Mouse (Mus musculus) kidney, postnatal 14 days (tissue): ENCODE data around the gene Olfr692.
"Not testable (repeated sequence)": the region's sequence is repeated elsewhere in the genome, so short reads cannot be mapped to it uniquely, and the experiment has no call there.

Experiments used
- DNase-seq: peaks from one replicate; pipeline ENCODE4 v3.0.0; 2022; ENCODE audit warnings: mixed read lengths

The Olfr692 gene

GRCm38 (mm10) chr7:105367930-105368329, at the start of gene Olfr692:
Gene Olfr692 (plus strand): TSS chr7:105368230.
- DNase-seq: no peak

- no peak for DNase-seq
These were observed 42.7 kb upstream of the Olfr692 start for GRCm38 (mm10) chr7:105325302-105325701.

GRCm38 (mm10) chr7:105334004-105334403, 34.0 kb upstream of the Olfr692 start, which contains the start of gene Olfr690:
Gene Olfr690 (minus strand): TSS chr7:105334104.
- no peak for DNase-seq

GRCm38 (mm10) chr7:105342170-105342569, 25.9 kb upstream of the Olfr692 start, which contains the start of gene Olfr691:
Gene Olfr691 (minus strand): TSS chr7:105342270.
- no peak for DNase-seq

GRCm38 (mm10) chr7:105342752-105343151, 25.3 kb upstream of the Olfr692 start:
- no peak for DNase-seq

- DNase-seq: not testable (repeated sequence)
These were observed 12.0 kb upstream of the Olfr692 start for GRCm38 (mm10) chr7:105356064-105356463.

- DNase-seq: not testable (repeated sequence)
These were observed 11.5 kb upstream of the Olfr692 start for GRCm38 (mm10) chr7:105356487-105356886.

GRCm38 (mm10) chr7:105361713-105362112, 6.3 kb upstream of the Olfr692 start:
- no peak for DNase-seq

GRCm38 (mm10) chr7:105367268-105367667, 762 bp upstream of the Olfr692 start:
- no peak for DNase-seq

- no peak for DNase-seq
These were observed 491 bp downstream of the Olfr692 start for GRCm38 (mm10) chr7:105368521-105368920.

GRCm38 (mm10) chr7:105372912-105373311, 4.9 kb downstream of the Olfr692 start:
- no peak for DNase-seq

- no peak for DNase-seq
These were observed 5.5 kb downstream of the Olfr692 start for GRCm38 (mm10) chr7:105373509-105373908.

- no peak for DNase-seq
These were observed 5.9 kb downstream of the Olfr692 start for GRCm38 (mm10) chr7:105373976-105374375.

GRCm38 (mm10) chr7:105374866-105375265, 6.8 kb downstream of the Olfr692 start, which contains the start of gene Gm5901:
Gene Gm5901 (plus strand): TSS chr7:105375038.
- DNase-seq: no peak

- DNase-seq: no peak
These were observed 12.3 kb downstream of the Olfr692 start for GRCm38 (mm10) chr7:105380329-105380728.

GRCm38 (mm10) chr7:105387696-105388095, 19.7 kb downstream of the Olfr692 start:
- DNase-seq: no peak

GRCm38 (mm10) chr7:105390236-105390635, 22.2 kb downstream of the Olfr692 start:
- no peak for DNase-seq

- no peak for DNase-seq
These were observed 26.6 kb downstream of the Olfr692 start for GRCm38 (mm10) chr7:105394606-105395005.

- no peak for DNase-seq
These were observed 27.2 kb downstream of the Olfr692 start for GRCm38 (mm10) chr7:105395131-105395820.

GRCm38 (mm10) chr7:105396126-105396525, 28.1 kb downstream of the Olfr692 start:
- no peak for DNase-seq

GRCm38 (mm10) chr7:105399058-105399934, 31.3 kb downstream of the Olfr692 start:
- no peak for DNase-seq

- DNase-seq: peak; percentile 100
These were observed 32.0 kb downstream of the Olfr692 start, which contains the start of gene Fam160a2 for GRCm38 (mm10) chr7:105399935-105400624. Gene Fam160a2 (minus strand): TSS chr7:105400054.

- DNase-seq: no peak
These were observed 36.2 kb downstream of the Olfr692 start, which contains the start of gene Cnga4 for GRCm38 (mm10) chr7:105404268-105404667. Gene Cnga4 (plus strand): TSS chr7:105404568.
